In genomic region chr4:140679038-140679437, GRCm38 (mm10) we compare ENCODE assay signal across 8 mouse cellular contexts. TPM values are rescaled to one million over a fixed set of nuclear protein-coding genes. Genes with fewer than 3 reads are reported as not detected.
DNase-seq lines count a peak whose midpoint lies in the region; ATAC-seq and TF ChIP-seq lines count a peak whose summit lies in the region.

No protein-coding gene starts in this region.

- H3K27me3 ChIP-seq in lung, embryonic 14.5 days (ENCODE audit: insufficient read depth, low read length) = no peaks in the 10 kb centered on the region

- WGBS in lung, embryonic 14.5 days = 14% methylated on average over 5 of the region's 5 CpGs

- H3K9me3 ChIP-seq in lung, embryonic 14.5 days (ENCODE audit: low read depth, low read length) = no peaks in the 10 kb centered on the region

- no peaks in the 10 kb centered on the region for H3K4me1 ChIP-seq in lung, embryonic 14.5 days (ENCODE audit: insufficient read depth)

- H3K36me3 ChIP-seq in lung, embryonic 14.5 days (ENCODE audit: insufficient read depth) = no peaks in the 10 kb centered on the region

- H3K4me3 ChIP-seq in lung, embryonic 14.5 days (ENCODE audit: low read depth, low read length) = no peak overlapping the region

- no peak overlapping the region for H3K9ac ChIP-seq in lung, embryonic 14.5 days

- no peak overlapping the region for H3K27ac ChIP-seq in lung, embryonic 14.5 days (ENCODE audit: low read depth)

- H3K4me2 ChIP-seq in lung, embryonic 14.5 days = no peak overlapping the region

- peak; percentile 31; the same call in 1 of the 2 replicates for ATAC-seq in cerebellum, adult (ENCODE audit: insufficient number of reproducible peaks, low FRiP score, low TSS enrichment)
- no peak for ATAC-seq in lung, embryonic 14.5 days (ENCODE audit: insufficient read depth)

- peak; percentile 87 for TF ChIP-seq CTCF in lung, embryonic 14.5 days (IDR thresholded peaks at IDR 0.05; ENCODE audit: low read depth)

- DNase-seq in cerebellum, adult 11-12 months = no peak
- DNase-seq in lung, embryonic 14.5 days = peak; percentile 68
- DNase-seq in lung, adult 18-20 months = no peak
- DNase-seq in cerebellum, postnatal 25 days = peak; percentile 63 to 80
- DNase-seq in kidney, postnatal 25 days = peak; percentile 49 to 56
- DNase-seq in retina, postnatal 1 day = peak; percentile 62
- no peak for DNase-seq in spleen, adult 12 weeks (ENCODE audit: low spot score)

RNA-seq across cellular contexts. Expression of gene Arhgef10l, which starts 13.2 kb away (rescaled TPM):
- 13.5 and 16.1 TPM in 2 replicates for polyA plus RNA-seq in lung, embryonic 14.5 days (2014; fragmentation: Nextera tagmentation; extraction: Ambion mirVana)

RNA-seq across cellular contexts. Expression of gene Rcc2, which starts 21.3 kb away (rescaled TPM):
- 54.9 and 62.8 TPM in 2 replicates for polyA plus RNA-seq in lung, embryonic 14.5 days (2014; fragmentation: Nextera tagmentation; extraction: Ambion mirVana)

Comparison
In these comparisons a context has a peak if more than half of its experiments do, and no peak if none do; other contexts are left out.
1. DNase-seq: peak in lung, embryonic 14.5 days (single experiment), cerebellum, postnatal 25 days (2 of 2), kidney, postnatal 25 days (2 of 2) and retina, postnatal 1 day (single experiment); none in cerebellum, adult 11-12 months (single experiment), lung, adult 18-20 months (0 of 2) and spleen, adult 12 weeks (single experiment).